Mouse (Mus musculus) central nervous system, embryonic 14 days (tissue): ENCODE measurements around the gene Slc2a12. TPM values are rescaled to one million over a fixed set of nuclear protein-coding genes. Genes with fewer than 3 reads are reported as not detected.

Source experiments
- polyA plus RNA-seq: library from polyadenylated mRNA; depleted of rRNA; stranded (reverse); fragments of >200 nt; gene quantifications from 2 replicates; pipeline ENCODE4 v1.2.3, GENCODE M21; 2012; rRNA removed

The Slc2a12 gene
- polyA plus RNA-seq: 2.5 and 2.7 TPM in 2 replicates

DNA sequence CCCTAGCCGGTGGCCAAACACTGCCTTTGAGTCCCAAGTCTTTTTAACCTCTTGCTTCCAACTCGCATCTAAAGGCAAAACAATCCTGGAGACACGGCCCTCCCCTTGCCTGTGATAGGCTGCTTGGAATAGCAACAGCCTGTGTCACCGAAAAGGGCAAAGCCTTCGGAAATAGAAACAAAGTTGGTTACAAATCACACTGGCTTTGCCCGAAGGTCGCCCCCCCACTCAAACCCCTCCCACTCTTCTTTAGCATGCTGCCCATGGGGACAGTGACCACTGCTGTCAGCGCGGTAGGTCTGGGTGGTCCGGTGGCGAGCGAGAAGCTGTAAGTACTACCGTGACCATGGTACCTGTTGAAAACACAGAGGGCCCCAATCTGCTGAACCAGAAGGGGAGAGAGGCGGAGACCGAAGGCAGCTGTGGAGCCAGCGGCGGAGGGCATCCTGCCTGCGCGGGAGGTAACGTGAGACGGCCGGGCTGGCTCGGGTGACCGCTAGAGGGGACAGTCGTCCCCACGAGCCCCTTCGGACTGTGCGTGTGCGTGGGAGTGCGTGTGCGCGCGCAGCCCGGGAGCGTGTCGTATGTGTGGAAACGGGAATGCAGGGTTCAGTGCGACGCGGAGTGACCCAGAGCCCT, at the start of gene Slc2a12:
Gene Slc2a12, plus strand, starts transcription at position 159 of the 639 bp plus-strand sequence.

DNA sequence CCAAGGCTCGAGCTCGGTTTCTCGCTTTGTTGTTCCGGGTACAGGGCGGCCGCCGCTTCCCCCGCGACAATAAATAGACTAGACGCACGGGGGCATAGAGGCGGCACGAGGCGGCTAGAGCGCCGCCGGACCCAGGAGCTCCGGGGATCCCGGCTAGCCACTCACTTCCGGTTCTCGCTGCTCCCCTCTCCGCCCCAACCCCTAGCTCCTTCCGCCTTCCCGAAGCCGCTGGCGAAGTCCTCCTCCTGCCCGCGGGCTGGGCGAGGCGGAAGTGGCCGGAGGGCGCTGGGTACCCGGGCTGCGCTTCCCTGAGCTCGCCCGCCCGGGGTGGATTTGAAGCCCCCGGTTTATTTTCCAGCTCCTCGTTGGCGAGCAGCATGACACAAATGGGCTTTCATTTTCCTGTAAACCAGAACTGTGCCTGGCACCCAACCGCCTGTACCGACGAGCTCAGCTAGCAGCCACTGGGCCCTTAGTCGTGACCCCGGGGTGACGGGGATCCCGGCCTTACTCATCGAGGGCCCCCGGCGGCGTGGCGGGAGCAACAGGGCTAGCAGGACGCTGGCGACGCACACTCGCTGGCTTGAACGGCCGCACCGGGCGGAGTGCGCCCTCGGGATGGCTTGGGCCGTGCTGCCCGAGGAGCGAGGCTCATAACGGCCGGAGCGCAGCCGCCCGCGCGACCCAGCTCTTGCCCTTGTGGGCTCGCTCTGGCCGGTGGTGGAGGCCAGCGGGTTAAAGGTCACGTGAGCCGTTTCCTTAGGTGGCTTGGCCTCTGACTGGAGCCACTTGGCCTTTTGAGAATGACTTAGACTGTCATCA, 86.7 kb downstream of the Slc2a12 start, which contains the start of gene Tbpl1:
Gene Tbpl1, minus strand, starts transcription at position 667 of the 822 bp plus-strand sequence.

Other genes with a start within 250 kb of the Slc2a12 start
- gene Tbpl1, start 86.9 kb downstream of the Slc2a12 start, polyA plus RNA-seq: 64.5 and 71.0 TPM in 2 replicates
- gene Tcf21, start 175.2 kb downstream of the Slc2a12 start, polyA plus RNA-seq: 0.86 and 0.91 TPM in 2 replicates